Mouse (Mus musculus) mouse embryonic stem cell (cell line): ENCODE measurements at regions not wholly inside any gene's neighbourhood (a gene's known extent, or its start where the extent isn't known, plus 50 kb on each side); places are given as distances from the start of the nearest gene placed in this dataset.

Source experiments
- in situ Hi-C, 2 experiments: fragments of 300-500 bp; cut with MboI; formaldehyde crosslinking; loops; 1 replicate in 1 of 2; 3 replicates in 1 of 2; pipeline ENCODE4 v1.14.3; 2019 to 2020; ENCODE audit warnings: low sequenced_read_pairs in 2 of 2, low pct_unique_long_range_greater_than_20kb in 1 of 2, mixed read lengths in 1 of 2; ENCODE audit not compliant: unreplicated experiment in 1 of 2

DNA sequence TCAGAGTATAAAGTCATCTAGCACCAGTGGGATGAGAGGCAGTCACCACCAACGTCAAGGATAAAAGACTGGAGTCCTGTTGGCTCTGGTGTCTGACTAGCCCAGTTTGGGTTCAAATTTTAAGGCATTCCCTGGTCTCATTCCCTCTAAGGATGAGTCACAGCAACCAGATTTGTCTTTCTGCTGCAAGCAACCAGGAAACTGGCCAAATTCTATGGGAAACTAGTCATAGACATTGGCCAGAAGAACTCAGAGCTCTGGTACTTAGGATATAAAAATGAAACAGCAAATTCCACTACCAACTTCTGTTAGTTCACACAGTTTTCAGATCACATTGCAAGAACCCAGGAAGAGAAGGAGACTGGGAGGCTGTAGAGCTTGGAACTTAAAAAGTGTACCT lies 126.2 kb downstream of the Cdca7 start:
- in situ Hi-C loops: no loop called here

DNA sequence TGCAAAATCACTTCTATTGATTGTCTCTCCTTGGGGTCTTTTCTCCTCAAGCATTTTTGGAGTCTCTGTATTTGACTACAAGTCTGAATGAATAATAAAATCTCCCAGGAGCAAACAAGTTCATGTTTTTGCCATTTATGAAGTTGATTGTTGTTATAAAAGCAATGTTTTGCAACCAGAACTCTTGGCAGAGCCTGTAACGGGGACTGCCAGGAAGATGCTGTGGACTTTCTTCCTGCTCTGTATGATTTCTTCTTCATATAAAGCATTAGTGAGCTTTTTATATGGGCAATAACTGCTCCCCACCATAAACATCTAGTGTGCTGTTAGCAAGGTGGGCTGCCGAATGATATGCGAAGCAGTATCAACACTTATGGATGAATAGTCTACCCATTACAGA lies 136.3 kb downstream of the Cdca7 start:
- in situ Hi-C loops: no loop called here

DNA sequence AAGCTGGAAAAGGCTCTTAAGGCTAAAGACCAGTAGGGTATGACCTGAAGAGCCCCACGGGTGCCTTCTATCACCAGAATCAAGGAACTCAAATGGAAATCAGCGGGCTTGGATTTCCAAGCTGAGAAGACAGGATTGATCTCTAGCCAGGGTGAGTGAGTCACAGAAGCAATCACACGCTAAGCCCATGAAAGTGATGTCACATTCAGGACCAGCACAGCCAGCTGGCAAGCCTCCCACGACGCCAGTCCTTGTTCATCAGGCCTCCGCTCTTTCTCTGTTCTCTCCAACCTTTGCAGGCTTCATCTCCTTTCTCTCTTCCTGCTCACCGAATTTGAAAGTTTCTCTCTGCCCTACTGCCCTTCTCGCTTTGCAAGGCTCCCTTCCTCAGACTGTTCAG lies 138.3 kb downstream of the Cdca7 start:
- in situ Hi-C loops: no loop called here

DNA sequence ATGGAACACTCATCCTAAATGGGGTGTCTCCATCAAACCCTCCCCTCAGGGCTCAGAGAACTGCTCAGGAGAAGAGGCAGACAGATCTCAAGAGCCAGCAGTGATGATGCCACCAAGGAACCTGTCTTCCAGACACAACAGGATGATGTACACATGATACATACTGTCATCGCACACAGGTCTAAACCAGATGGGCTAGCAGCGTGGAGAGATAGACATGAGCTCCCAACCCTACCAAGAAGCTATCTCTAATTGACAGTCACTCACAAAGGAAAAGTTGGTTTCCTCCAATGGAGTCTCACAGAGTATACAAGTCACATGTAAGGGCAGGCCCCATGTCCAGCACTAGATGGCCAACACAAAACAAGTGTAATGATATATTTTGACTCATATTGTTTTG lies 139.9 kb downstream of the Cdca7 start:
- in situ Hi-C loops: no loop called here

DNA sequence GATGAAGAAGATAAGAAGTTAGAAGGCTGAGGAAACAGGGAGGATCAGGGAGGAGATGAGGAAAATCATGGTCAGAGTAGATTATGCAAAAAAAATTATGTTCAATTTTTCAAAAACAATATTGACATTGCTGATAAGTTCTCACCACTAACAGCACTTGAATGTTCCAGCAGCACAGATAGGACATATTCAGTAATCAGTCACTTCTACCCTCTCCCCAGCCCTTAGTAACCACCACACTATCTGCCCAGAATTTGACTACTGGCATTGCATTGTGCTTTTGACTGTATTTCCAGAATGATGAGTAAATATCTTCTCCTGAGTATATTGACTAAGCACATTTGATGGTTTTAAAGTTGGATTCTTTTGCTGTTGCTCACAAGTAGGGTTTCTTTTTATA lies 140.5 kb downstream of the Cdca7 start:
- in situ Hi-C loops: no loop called here

DNA sequence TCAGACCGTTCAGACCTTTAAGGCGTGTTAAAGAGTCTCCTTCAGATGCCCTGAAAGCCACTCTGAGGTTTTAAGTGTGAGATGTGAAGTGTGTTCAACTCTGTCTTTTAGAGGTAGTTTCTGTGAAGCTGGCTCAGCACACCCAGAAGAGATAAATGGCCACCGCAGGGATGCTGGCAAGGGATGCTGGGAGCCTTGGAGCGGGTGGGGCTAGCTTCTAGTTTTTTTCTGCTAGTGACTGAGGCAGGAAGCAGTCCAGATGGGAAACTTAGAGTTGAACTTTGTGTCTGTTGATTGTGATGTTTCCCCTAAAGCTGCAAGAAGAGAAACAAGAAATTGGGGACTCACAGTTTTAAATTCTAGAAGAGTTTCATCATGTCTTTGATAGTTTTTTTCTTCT lies 143.5 kb downstream of the Cdca7 start:
- in situ Hi-C loops: no loop called here

DNA sequence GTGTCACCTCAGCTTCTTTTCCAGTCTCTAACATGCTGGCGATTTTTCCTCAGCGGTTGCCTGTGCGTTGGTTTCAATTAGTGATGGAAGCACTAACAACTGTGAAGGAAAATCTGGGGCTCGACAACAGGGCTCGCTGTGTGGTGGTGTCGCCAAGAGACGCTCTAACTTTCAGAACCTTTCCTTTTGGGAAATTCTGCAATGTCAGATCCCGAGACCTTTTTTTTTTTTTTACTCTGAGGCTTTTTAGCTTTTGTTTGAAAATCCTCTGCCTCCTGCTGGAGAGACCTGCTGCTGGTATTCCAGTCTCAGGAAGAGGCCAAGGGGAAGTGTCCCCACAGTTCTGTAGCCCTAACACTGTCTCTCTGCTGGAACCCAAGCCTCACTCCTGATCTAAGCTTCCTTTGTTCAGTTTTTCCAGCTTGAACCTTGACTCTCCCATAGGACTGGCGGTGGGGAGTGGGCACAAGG lies 144.3 kb downstream of the Cdca7 start:
- in situ Hi-C loops: no loop called here

DNA sequence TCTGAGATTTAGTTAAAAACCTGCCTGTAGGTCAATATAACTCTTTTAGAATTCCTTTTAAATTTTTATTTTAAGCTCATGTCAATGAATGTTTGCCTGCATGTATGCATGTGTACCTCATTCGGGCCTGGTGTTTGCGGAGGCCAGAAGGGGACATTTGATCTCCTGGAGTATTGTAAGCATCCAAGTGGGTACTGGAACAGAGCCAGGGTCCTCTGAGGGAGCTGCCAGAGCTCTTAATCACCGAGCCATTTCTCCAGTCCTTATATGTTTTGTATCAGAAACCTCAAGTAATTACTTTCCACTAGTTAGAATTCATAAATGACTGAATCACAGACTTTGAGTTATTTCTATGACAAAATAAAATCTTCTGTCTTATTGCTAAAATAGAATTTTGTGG lies 152.0 kb downstream of the Cdca7 start:
- in situ Hi-C loops: no loop called here

DNA sequence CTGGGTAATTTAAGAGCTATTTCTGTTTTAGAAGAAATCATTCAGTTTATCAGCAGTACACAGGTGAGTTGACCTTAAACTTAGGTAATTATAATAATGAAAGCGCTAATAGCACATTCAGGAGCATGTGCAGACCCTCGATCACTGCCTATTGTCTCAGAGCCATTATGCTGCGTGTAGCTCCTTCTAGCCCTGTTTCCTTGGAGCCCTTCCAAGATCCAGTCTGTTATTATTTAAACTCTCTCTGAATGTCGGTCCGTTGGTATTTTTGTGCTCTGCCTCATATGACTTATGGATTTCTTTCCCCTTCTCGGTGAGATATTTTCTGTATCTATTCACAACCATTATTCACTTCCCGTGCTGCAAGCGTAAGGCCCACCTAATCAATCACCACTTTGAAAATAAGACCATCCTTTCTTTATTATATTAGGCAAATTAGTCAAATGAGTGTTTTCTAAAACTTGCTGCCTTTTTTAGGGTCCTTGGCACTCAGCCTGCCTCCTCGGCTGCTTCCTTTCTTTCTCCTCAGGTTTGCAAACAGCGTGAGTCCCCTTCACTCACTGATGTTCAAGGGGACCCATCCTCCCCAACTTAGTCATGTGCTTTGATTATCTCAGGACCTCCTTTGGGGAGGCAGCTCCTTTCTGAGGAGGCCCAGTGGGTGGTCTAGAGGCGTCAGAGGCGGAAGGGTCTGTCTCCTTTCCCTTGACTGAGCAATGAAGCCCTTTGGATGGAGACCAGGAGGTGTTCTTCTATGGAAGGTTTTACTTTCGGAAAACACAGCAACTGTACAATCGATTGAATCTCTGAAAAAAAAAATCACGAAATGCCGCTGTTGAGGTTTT lies 152.9 kb downstream of the Cdca7 start:
- in situ Hi-C loops: no loop called here

DNA sequence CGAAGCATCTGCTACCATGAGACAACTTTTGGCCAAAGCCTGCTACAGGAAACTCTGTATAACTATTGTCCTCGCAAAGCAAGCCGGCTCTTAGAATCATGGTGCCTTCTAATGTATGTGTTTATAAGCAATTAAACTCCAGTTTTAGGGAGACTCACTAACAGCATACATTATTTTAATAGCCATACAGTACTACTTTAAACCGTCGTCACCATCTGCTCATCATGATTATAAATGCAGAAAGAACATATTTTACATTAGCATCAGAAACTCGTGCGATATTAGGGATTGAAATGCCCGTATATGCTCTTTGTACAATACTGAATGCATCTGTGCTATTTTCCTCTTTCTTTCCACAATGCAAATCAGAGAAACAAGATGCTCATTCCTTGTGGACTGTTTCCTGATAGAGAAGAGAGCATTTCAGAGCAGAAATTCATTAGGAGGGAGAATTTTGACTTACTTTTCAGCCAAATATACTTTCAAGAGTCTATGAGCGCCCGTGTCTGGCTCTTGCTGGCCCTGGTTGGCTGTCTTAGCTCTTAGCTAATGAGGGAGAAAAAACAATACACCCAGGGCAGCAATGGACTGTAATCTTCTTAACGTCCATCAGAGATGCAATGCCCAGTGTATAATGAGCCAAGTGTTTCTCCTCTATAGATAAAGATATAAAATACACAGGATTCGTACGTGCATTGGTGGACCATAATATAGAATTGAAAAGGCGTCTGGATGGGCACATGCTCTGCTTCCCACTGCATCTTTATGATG lies 153.9 kb downstream of the Cdca7 start:
- in situ Hi-C loops: no loop called here

DNA sequence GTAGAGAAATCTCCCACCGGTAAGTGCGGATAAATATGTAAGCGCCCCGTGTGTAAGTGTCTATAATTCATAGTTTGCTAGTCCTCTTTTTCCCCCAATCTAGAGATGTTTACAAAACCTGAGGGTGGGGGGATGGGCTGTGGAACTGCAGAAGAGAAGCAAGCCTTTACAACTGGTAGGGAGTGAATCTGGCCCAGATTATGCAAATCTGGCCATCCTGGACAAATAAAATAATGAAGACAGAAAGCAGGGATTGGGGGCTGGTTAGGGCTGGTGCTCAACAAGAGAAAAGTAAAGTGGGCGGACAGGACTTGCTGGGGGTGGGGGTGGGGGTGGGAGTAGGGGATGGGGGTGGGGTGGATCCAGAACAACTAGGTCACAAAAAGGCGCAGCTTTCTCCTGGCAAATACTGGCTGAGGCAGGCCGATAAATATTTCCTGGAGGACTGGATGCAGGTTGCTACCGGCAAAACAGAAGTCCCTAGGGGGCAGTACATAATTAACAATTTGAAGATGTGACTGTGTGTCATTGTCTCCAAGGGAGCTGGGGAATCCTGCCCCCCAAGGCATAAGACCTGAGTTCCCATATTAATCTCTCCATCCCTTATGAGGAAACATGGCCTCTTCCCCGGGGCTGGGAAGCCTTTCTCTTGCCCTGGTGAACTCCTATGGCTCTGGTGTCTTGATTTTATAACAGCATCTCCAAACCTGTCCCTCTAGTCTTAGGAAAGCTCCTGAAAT lies 162.1 kb downstream of the Cdca7 start:
- in situ Hi-C loops: no loop called here

DNA sequence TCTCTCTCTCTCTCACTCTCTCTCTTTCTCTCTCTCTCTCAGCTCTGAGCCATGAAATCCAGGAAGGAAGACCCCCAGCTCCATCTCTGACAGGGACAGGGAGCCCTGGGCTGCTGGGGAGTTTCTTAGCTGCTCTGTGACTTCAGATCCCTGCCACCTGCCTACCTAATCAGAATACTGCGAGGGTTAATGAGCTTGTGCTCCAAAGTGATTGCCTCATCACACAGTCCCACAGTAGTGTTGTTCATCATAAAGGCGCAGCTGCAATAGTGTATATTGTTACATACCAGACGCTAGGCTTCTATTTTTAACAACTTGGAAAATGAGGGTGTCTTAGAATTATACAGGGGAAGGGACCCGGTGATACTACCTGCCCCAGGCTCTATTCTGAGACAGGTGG lies 163.1 kb downstream of the Cdca7 start:
- in situ Hi-C loops: no loop called here

DNA sequence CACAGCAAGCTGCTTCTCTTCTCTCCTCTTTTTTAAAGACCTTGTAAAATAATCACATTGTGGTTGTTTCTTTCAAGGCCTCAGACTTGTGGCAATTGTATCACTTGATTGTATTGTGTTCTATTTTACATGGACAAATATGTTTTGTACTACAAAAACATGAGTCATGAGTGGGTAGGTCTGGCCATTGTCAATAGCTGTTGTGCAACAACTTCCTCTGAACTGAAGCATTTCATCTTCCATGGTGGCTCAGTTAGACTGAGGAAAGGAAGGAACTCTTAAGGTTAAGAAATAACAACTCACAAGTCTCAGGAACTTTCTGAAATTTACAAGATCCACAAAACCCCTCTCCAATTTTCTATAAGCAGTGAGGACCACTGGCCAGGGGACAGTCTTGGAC lies 165.3 kb downstream of the Cdca7 start:
- in situ Hi-C loops: no loop called here

DNA sequence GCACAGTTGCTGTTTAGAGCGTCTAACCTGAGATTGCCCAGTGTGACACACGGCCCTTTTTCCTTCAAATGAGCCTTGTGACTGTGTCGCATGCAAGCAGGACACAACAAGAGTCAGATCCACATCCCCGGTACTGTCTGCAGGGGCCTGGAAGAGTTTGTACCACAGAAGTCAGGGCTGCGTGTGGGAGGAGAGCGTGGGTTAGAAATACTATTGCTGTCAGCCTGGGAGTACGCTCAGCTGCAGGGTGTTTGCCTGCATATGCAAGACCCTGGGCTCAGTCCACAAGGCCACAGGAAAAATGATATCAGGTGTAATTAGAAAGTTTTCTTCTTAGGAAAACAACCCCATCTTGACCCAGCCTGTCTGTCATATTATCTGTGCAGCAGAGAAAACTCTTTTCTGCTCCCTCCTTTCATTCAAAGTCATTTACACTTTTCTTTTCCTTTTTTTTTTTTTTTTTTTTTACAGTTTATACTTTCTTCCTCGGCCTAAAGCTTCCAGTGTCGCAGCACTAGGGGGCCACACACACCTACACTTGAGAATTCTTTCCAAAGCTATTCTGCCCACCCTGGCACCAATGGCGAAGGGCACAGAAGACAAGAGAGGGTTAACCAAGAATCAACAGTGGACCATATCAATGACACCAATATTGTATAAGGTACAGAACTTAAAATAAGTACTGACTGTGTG lies 168.3 kb downstream of the Cdca7 start:
- in situ Hi-C loops: no loop called here

DNA sequence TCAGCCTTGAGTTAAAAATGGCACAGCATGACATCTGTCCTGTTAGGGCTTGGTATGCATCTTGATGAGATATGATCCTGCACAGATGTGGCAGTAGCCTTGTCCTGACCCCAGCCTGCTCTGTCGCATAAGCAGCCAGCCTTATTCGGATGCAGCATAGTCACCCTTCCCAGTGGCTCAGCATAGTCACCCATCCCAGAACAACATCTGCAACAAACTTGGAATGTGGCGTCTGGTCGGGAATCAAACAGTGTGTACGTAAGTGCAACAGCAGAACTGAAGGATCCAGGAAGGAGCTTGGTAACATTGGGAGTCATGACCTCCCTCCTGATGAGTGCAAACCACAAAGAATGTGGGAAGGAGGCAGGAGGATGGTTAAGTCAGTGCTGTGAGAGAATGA lies 171.7 kb downstream of the Cdca7 start:
- in situ Hi-C loops: no loop called here

DNA sequence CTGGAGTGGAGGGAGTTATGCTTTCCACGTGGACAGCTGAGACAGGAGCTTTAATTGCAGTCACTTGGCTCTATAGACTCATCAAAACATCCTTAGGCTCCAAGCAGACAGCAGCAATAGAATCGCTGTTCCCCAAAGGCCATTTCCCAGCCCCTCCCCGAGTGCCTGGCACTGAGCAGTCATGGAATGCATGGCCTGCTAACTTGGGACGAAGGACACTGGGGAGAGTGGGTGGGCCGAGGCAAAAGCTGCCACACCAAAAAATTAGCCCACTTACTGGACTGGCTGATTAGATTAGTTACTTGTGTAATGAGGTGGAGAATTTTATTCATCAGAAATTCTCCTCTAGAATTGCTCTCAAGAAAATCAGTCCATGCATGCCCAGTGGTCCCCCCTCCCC lies 172.3 kb downstream of the Cdca7 start:
- in situ Hi-C loops: no loop called here

DNA sequence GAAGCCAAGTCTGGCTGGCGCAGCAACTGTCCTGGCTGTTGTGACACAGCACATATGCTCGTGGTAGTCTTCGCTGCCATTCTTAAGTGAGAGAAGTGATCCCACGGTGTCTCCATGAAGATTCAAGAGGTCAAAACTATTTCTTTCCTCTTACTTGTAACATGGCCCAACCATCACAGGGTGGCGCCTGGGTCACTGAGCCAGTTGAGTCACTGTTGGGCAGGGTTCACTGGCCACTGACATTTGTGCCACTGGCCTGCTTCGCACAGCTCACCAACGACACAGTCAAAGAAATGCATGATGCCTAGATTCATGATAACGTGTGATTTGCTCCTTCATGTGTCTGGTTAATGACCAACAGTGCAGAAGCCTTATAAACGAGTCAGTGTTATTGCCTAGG lies 179.9 kb downstream of the Cdca7 start:
- in situ Hi-C loops: no loop called here

DNA sequence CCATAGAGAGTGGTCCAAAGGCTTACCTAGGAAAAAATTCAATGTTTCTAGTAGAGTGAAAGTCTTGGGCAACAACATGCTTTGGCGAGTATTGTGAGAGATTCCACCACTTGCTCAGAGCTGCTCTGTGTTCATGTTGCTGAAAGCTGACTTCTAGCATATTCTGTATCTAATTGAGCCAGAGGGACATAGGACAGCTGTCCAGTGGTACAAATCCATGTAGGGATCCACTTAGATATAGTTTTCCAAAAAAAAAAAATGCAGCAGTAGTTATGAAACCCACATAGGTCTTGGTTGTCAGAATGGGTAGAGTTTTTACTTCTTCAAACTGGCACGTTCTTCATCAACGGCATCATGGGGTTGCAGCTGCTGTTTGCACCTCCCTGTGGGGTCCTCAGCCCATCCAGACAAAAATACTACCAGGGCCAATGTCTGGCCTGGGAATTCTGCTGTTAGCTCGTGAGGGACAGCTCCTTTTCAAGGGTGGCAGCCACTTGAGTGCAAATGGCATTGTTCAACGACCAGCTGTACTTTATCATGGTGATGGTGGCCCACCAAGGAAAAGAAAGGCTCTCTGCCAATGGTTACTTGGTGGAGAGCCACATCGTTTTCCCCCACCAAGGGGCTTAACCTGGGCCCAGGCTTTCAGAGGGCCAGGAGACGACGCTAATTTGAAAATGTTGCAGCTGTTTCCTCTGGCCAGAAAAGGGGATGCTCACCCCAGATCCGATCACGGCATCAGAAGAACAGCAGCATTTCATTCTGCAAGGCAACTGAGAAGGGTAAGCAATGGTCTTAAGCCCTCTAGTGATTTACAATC lies 181.4 kb downstream of the Cdca7 start:
- in situ Hi-C loops: no loop called here
